Mouse (Mus musculus) central nervous system, embryonic 14 days (tissue): ENCODE measurements around the gene Bdnf. TPM values are rescaled to one million over a fixed set of nuclear protein-coding genes. Genes with fewer than 3 reads are reported as not detected.

Experiments
- polyA plus RNA-seq: library from polyadenylated mRNA; depleted of rRNA; stranded (reverse); fragments of >200 nt; gene quantifications from 2 replicates; pipeline ENCODE4 v1.2.3, GENCODE M21; 2012; rRNA removed

Bdnf gene
- 1.5 and 2.4 TPM in 2 replicates for polyA plus RNA-seq

DNA sequence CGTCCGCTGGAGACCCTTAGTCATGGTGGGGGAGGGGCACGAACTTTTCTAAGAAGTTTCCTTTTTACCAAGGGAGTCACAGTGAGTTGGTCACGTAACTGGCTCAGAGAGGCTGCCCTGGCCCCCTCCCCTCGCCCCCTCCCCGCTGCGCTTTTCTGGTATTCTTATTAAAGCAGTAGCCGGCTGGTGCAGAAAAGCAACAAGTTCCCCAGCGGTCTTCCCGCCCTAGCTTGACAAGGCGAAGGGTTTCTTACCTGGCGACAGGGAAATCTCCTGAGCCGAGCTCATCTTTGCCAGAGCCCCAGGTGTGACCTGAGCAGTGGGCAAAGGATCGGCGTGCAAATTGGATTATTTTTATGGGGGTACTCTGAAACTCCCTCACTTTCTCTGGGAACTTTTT lies at the start of gene Bdnf:
Bdnf (plus strand) TSS at position 169 of the 400 bp plus-strand sequence.

Other genes starting within 250 kb of the Bdnf start
- gene Lin7c, start 216.2 kb downstream of the Bdnf start, polyA plus RNA-seq, result 54.5 and 58.7 TPM in 2 replicates
- 9.2 and 13.9 TPM in 2 replicates for gene Lgr4, start 242.9 kb downstream of the Bdnf start, polyA plus RNA-seq